Mouse (Mus musculus): Measurements from ENCODE around the gene Babam1.
"Not testable (repeated sequence)": the region's sequence is repeated elsewhere in the genome, so short reads cannot be mapped to it uniquely, and the experiment has no call there.

The Babam1 gene

GRCm38 (mm10) chr8:71406099-71407015, 9.7 kb downstream of the Babam1 start:
- peak; percentile 88 for DNase-seq (ENCODE audit: low read depth)

- DNase-seq (ENCODE audit: low read depth) = no peak
These were observed 10.8 kb downstream of the Babam1 start for GRCm38 (mm10) chr8:71407441-71407840.

GRCm38 (mm10) chr8:71408231-71408630, 11.6 kb downstream of the Babam1 start:
- no peak for DNase-seq (ENCODE audit: low read depth)

- DNase-seq (ENCODE audit: low read depth) = peak; percentile 83
These were observed 15.0 kb downstream of the Babam1 start for GRCm38 (mm10) chr8:71411535-71412273.

GRCm38 (mm10) chr8:71422121-71422520, 25.5 kb downstream of the Babam1 start:
- DNase-seq (ENCODE audit: low read depth) = no peak

- not testable (repeated sequence) for DNase-seq (ENCODE audit: low read depth)
These were observed 36.3 kb downstream of the Babam1 start for GRCm38 (mm10) chr8:71432935-71433334.

GRCm38 (mm10) chr8:71437041-71437440, 40.4 kb downstream of the Babam1 start:
- no peak for DNase-seq (ENCODE audit: low read depth)

GRCm38 (mm10) chr8:71441404-71441803, 44.7 kb downstream of the Babam1 start:
- peak; percentile 80 for DNase-seq (ENCODE audit: low read depth)

GRCm38 (mm10) chr8:71445096-71445495, 48.4 kb downstream of the Babam1 start:
- DNase-seq (ENCODE audit: low read depth) = no peak

GRCm38 (mm10) chr8:71451337-71451736, 54.7 kb downstream of the Babam1 start:
- DNase-seq (ENCODE audit: low read depth) = no peak

GRCm38 (mm10) chr8:71451777-71452176, 55.1 kb downstream of the Babam1 start:
- DNase-seq (ENCODE audit: low read depth) = no peak

GRCm38 (mm10) chr8:71452669-71453068, 56.0 kb downstream of the Babam1 start:
- DNase-seq (ENCODE audit: low read depth) = no peak

Measured in 416B (cell line).